ENCODE assay signal across 9 mouse cellular contexts in genomic region chr13:24686705-24687665, GRCm38 (mm10). TPM values are rescaled to one million over a fixed set of nuclear protein-coding genes. Genes with fewer than 3 reads are reported as not detected.
A peak's percentile ranks its signal among the peaks of the same experiment; 100 is the strongest.
DNase-seq lines count a peak whose midpoint lies in the region; ATAC-seq and TF ChIP-seq lines count a peak whose summit lies in the region.
"Had no signal": no experiment of that assay in that cellular context is flagged by ENCODE, and none has a peak within 500 bp of the region (broad histone marks: within the 10 kb centered on the region; RNA-seq: fewer than 3 reads in every experiment).

No protein-coding gene starts in this region.

- H3K79me2 ChIP-seq in liver, adult 2 months (ENCODE audit: control insufficient read depth, insufficient read depth, low read length): no peaks in the 10 kb centered on the region

- peaks cover 6% of the 10 kb centered on the region; the same call in 1 of the 2 replicates for H3K4me1 ChIP-seq in heart, embryonic 11.5 days (ENCODE audit: control insufficient read depth, insufficient read depth, low read length)
- peaks cover 8% of the 10 kb centered on the region for H3K4me1 ChIP-seq in liver, adult 2 months (ENCODE audit: control insufficient read depth, insufficient read depth, low read length)

- no peak overlapping the region for H3K4me3 ChIP-seq in heart, embryonic 11.5 days (ENCODE audit: low read depth, low read length)
- no peak overlapping the region; the same call in 1 of the 2 replicates for H3K4me3 ChIP-seq in liver, adult 2 months (ENCODE audit: insufficient read depth, low read depth, low read length)

- no peak overlapping the region for H3K9ac ChIP-seq in heart, embryonic 11.5 days (ENCODE audit: low read depth, low read length)
- H3K9ac ChIP-seq in liver, adult 2 months (ENCODE audit: low read depth, low read length): no peak overlapping the region

- H3K4me2 ChIP-seq in heart, embryonic 11.5 days: peak overlapping the region; percentile 31

- no peaks in the 10 kb centered on the region for H3K36me3 ChIP-seq in heart, embryonic 11.5 days (ENCODE audit: control insufficient read depth, insufficient read depth, low read length)
- no peaks in the 10 kb centered on the region for H3K36me3 ChIP-seq in liver, adult 2 months (ENCODE audit: control insufficient read depth, insufficient read depth, low read length)
- peaks cover 30% of the 10 kb centered on the region for H3K36me3 ChIP-seq in splenic B cell, adult 2 months (ENCODE audit: control insufficient read depth, insufficient read depth, low read length, poor library complexity, severe bottlenecking)

- no peak overlapping the region for H3K27ac ChIP-seq in heart, embryonic 11.5 days (ENCODE audit: low read depth, low read length)
- H3K27ac ChIP-seq in liver, adult 2 months (replicated peaks; ENCODE audit: insufficient read depth, low read depth, low read length): no peak overlapping the region

- peak; percentile 76 for TF ChIP-seq CTCF in liver, adult 2 months (IDR thresholded peaks at IDR 0.05; ENCODE audit: low read depth, low read length)

- H3K9me3 ChIP-seq in heart, embryonic 11.5 days (replicated peaks; ENCODE audit: control insufficient read depth, low read length): no peaks in the 10 kb centered on the region

- peak; percentile 58 for ATAC-seq in CD4-positive, CD25-positive, alpha-beta regulatory T cell, adult 4 months
- peak; percentile 86 for ATAC-seq in erythroblast, adult 5-6 weeks (replicated peaks; ENCODE audit: low FRiP score, poor library complexity, severe bottlenecking)
- no peak for ATAC-seq in heart, embryonic 11.5 days (replicated peaks; ENCODE audit: insufficient number of reproducible peaks, low FRiP score, low TSS enrichment)

- TF ChIP-seq POLR2A in liver, adult 2 months (IDR thresholded peaks at IDR 0.05; ENCODE audit: extremely low read depth, insufficient read depth, low read length): no peak

- DNase-seq in brain, adult 2 months (ENCODE audit: low read depth, low spot score): peak; percentile 91
- peak; percentile 86 for DNase-seq in kidney, postnatal 10 days
- peak; percentile 84 for DNase-seq in liver, adult 2 months (ENCODE audit: extremely low read depth, low read depth, low spot score)
- DNase-seq in natural killer cell, adult 2 months (ENCODE audit: low spot score in 2 of 2): peak; percentile 49 to 65
- DNase-seq in splenic B cell, adult 2 months (ENCODE audit: low read depth, low spot score): peak; percentile 85

- H3K27me3 ChIP-seq in heart, embryonic 11.5 days (ENCODE audit: control insufficient read depth, insufficient read depth, low read length): no peaks in the 10 kb centered on the region
- H3K27me3 ChIP-seq in liver, adult 2 months (ENCODE audit: control insufficient read depth, insufficient read depth, low read length): no peaks in the 10 kb centered on the region
- H3K27me3 ChIP-seq in splenic B cell, adult 2 months (ENCODE audit: control insufficient read depth, insufficient read depth, low read length, poor library complexity, severe bottlenecking): no peaks in the 10 kb centered on the region

- WGBS in heart, embryonic 11.5 days (ENCODE audit: insufficient replicate concordance): 27% methylated on average over 15 of the region's 15 CpGs
- WGBS in liver, adult 2 months: 22% methylated on average over 15 of the region's 15 CpGs

RNA-seq across cellular contexts. Expression of gene Armh2, which starts 54.0 kb away (rescaled TPM):
- polyA plus RNA-seq in CD4-positive, CD25-positive, alpha-beta regulatory T cell, adult 4 months (2017; shearing (Covaris generic)): under 1 TPM in 1 of 2 experiments, not detected in 1; 0.38 TPM
- not detected in 2 replicates for total RNA-seq in erythroblast, adult 5-6 weeks (2015; ENCODE audit: low replicate concordance)
- 2.0 TPM in 1 of 2 replicates, not detected in the other for total RNA-seq in erythroblast, adult 5-6 weeks (2017; ENCODE audit: low replicate concordance)
- polyA plus RNA-seq in heart, embryonic 11.5 days (2014; fragmentation: Nextera tagmentation; extraction: Ambion mirVana): not detected in 2 replicates
- not detected in 2 replicates for total RNA-seq in liver, adult 2 months (2014; rRNA removed)
- polyA plus RNA-seq in liver, adult 2 months (2012; rRNA removed): not detected in 2 replicates
- polyA plus RNA-seq: gonadal fat pad, adult 2 months had no signal
